Mouse (Mus musculus) olfactory bulb, adult 2 months (tissue): Measurements from ENCODE around the gene Tjp1.

Experiments
- CTCF ChIP-seq: fragments of 200-500 bp; IDR thresholded peaks from 2 replicates; pipeline ENCODE4 v1.5.1; 2012; ENCODE audit warnings: low read depth, mild to moderate bottlenecking, low read length, moderate library complexity; ENCODE audit not compliant: insufficient read depth
- POLR2A ChIP-seq: fragments of 200-500 bp; IDR thresholded peaks from 2 replicates; pipeline ENCODE4 v1.6.1; 2012; ENCODE audit warnings: mild to moderate bottlenecking, low read depth, low read length, moderate library complexity; ENCODE audit not compliant: insufficient read depth

- TF ChIP-seq CTCF (no peak), POLR2A (no peak)
Measured at GRCm38 (mm10) chr7:65375176-65375575, 152.4 kb downstream of the Tjp1 start.
